Mouse (Mus musculus): ENCODE results near the gene Slc25a33.

- TF ChIP-seq POLR2A (IDR thresholded peaks at IDR 0.05; ENCODE audit: low read depth, low read length): no peak
- no peak for TF ChIP-seq CTCF (conservative IDR thresholded peaks at IDR 0.05; ENCODE audit: insufficient read depth, insufficient read length, low read depth, low read length)
Measured at GRCm38 (mm10) chr4:149730827-149731226, 43.2 kb downstream of the Slc25a33 start.

Measured in kidney, adult 2 months (tissue).